Comparison of ENCODE assay signal across 26 mouse cellular contexts in genomic region chr7:70407123-70407522, GRCm38 (mm10). TPM values are rescaled to one million over a fixed set of nuclear protein-coding genes. Genes with fewer than 3 reads are reported as not detected.
DNase-seq lines count a peak whose midpoint lies in the region; ATAC-seq and TF ChIP-seq lines count a peak whose summit lies in the region.
"Had no signal": no experiment of that assay in that cellular context is flagged by ENCODE, and none has a peak within 500 bp of the region (broad histone marks: within the 10 kb centered on the region; RNA-seq: fewer than 3 reads in every experiment).

No protein-coding gene starts in this region.

- no peaks in the 10 kb centered on the region for H3K4me1 ChIP-seq in lung, embryonic 14.5 days (ENCODE audit: insufficient read depth)
- peaks cover 29% of the 10 kb centered on the region for H3K4me1 ChIP-seq in kidney, embryonic 15.5 days
- H3K4me1 ChIP-seq: embryonic facial prominence, embryonic 15.5 days; forebrain, embryonic 13.5 days; neural tube, embryonic 12.5 days had no signal

- H3K9me3 ChIP-seq in lung, embryonic 14.5 days (ENCODE audit: low read depth, low read length), result no peaks in the 10 kb centered on the region
- no peaks in the 10 kb centered on the region for H3K9me3 ChIP-seq in kidney, embryonic 15.5 days (replicated peaks)
- H3K9me3 ChIP-seq: embryonic facial prominence, embryonic 10.5 days; embryonic facial prominence, embryonic 15.5 days; forebrain, embryonic 13.5 days; heart, embryonic 12.5 days; neural tube, embryonic 12.5 days had no signal

- H3K4me2 ChIP-seq in lung, embryonic 14.5 days, result no peak overlapping the region
- H3K4me2 ChIP-seq in kidney, embryonic 15.5 days, result no peak overlapping the region
- H3K4me2 ChIP-seq: embryonic facial prominence, embryonic 15.5 days; forebrain, embryonic 13.5 days; heart, embryonic 12.5 days; hindbrain, embryonic 14.5 days; midbrain, embryonic 11.5 days; neural tube, embryonic 12.5 days had no signal

- H3K36me3 ChIP-seq in lung, embryonic 14.5 days (ENCODE audit: insufficient read depth), result peaks cover 83% of the 10 kb centered on the region
- H3K36me3 ChIP-seq in kidney, embryonic 15.5 days, result peaks cover 83% of the 10 kb centered on the region
- H3K36me3 ChIP-seq: embryonic facial prominence, embryonic 15.5 days; heart, embryonic 12.5 days; neural tube, embryonic 12.5 days had no signal

- H3K27me3 ChIP-seq in lung, embryonic 14.5 days (ENCODE audit: insufficient read depth, low read length), result no peaks in the 10 kb centered on the region
- no peaks in the 10 kb centered on the region for H3K27me3 ChIP-seq in kidney, embryonic 15.5 days
- H3K27me3 ChIP-seq: forebrain, embryonic 13.5 days; heart, embryonic 12.5 days; neural tube, embryonic 12.5 days had no signal

- ATAC-seq in lung, embryonic 14.5 days (ENCODE audit: insufficient read depth), result no peak
- ATAC-seq in kidney, embryonic 15.5 days (replicated peaks; ENCODE audit: low FRiP score), result peak; percentile 54; the same call in 1 of the 2 replicates
- ATAC-seq: forebrain, embryonic 13.5 days; midbrain, embryonic 16.5 days had no signal

- no peak overlapping the region for H3K4me3 ChIP-seq in lung, embryonic 14.5 days (ENCODE audit: low read depth, low read length)
- H3K4me3 ChIP-seq in kidney, embryonic 15.5 days (replicated peaks), result no peak overlapping the region
- H3K4me3 ChIP-seq: embryonic facial prominence, embryonic 10.5 days; embryonic facial prominence, embryonic 15.5 days; forebrain, embryonic 13.5 days; heart, adult 2 months; heart, embryonic 12.5 days; neural tube, embryonic 12.5 days had no signal

- no peak overlapping the region for H3K9ac ChIP-seq in lung, embryonic 14.5 days
- no peak overlapping the region for H3K9ac ChIP-seq in kidney, embryonic 15.5 days
- H3K9ac ChIP-seq: embryonic facial prominence, embryonic 15.5 days; forebrain, embryonic 13.5 days; heart, embryonic 12.5 days; hindbrain, embryonic 14.5 days; neural tube, embryonic 12.5 days had no signal

- DNase-seq in lung, embryonic 14.5 days, result no peak
- no peak for DNase-seq in lung, postnatal 14 days
- DNase-seq in kidney, adult 18-20 months, result peak; percentile 62
- DNase-seq in kidney, postnatal 25 days, result peak; percentile 66 to 85
- no peak for DNase-seq in spleen, postnatal 10 days (ENCODE audit: low spot score in 2 of 2)
- DNase-seq in layer of hippocampus, adult 9-10 months (ENCODE audit: low spot score), result no peak
- DNase-seq in natural killer cell, adult 2 months (ENCODE audit: low spot score in 2 of 2), result no peak
- DNase-seq: adrenal gland, postnatal 36 days; cerebellum, adult 2 months; cerebellum, postnatal 25 days; gastrocnemius, postnatal 36 days; heart, adult 2 months; layer of hippocampus, adult 9-11 months; liver; right cerebral cortex, adult 18-20 months; spleen, adult 18-20 months; thymus, postnatal 4 days had no signal

- WGBS in lung, embryonic 14.5 days, result 65% methylated on average over 11 of the region's 11 CpGs
- WGBS in kidney, embryonic 15.5 days, result 54% methylated on average over 11 of the region's 11 CpGs

- H3K27ac ChIP-seq in lung, embryonic 14.5 days (ENCODE audit: low read depth), result 0 out of 2 replicates have a peak overlapping the region, but pooled peaks have one; percentile 24
- H3K27ac ChIP-seq in kidney, embryonic 15.5 days, result peak overlapping the region; percentile 73
- H3K27ac ChIP-seq: embryonic facial prominence, embryonic 10.5 days; embryonic facial prominence, embryonic 15.5 days; forebrain, embryonic 13.5 days; heart, adult 2 months; hindbrain, embryonic 14.5 days; neural tube, embryonic 12.5 days had no signal

- no peak for TF ChIP-seq CTCF in lung, embryonic 14.5 days (IDR thresholded peaks at IDR 0.05; ENCODE audit: low read depth)

RNA-seq across cellular contexts. Expression of gene Nr2f2, which starts 40.6 kb away (rescaled TPM):
- polyA plus RNA-seq in lung, embryonic 14.5 days (2014; fragmentation: Nextera tagmentation; extraction: Ambion mirVana), result 142 and 146 TPM in 2 replicates
- 230 and 240 TPM in 2 replicates for polyA plus RNA-seq in kidney, embryonic 15.5 days (2015; fragmentation: Nextera tagmentation; extraction: Ambion mirVana)

Comparison
In these comparisons a context has a peak if more than half of its experiments do, and no peak if none do; other contexts are left out.
1. DNase-seq: peak in kidney, adult 18-20 months (single experiment) and kidney, postnatal 25 days (2 of 2); none in lung, embryonic 14.5 days (single experiment), lung, postnatal 14 days (single experiment), spleen, postnatal 10 days (0 of 2), layer of hippocampus, adult 9-10 months (single experiment) and natural killer cell, adult 2 months (0 of 2).